ENCODE assay signal across 9 mouse cellular contexts in genomic region chr13:32297398-32297797, GRCm38 (mm10). TPM values are rescaled to one million over a fixed set of nuclear protein-coding genes. Genes with fewer than 3 reads are reported as not detected.
DNase-seq lines count a peak whose midpoint lies in the region; ATAC-seq and TF ChIP-seq lines count a peak whose summit lies in the region.
"Had no signal": no experiment of that assay in that cellular context is flagged by ENCODE, and none has a peak within 500 bp of the region (broad histone marks: within the 10 kb centered on the region; RNA-seq: fewer than 3 reads in every experiment).

No protein-coding gene starts in this region.

- TF ChIP-seq CTCF in liver, adult 2 months (IDR thresholded peaks at IDR 0.05; ENCODE audit: low read depth, low read length), result peak; percentile 41
- peak; percentile 67 for TF ChIP-seq CTCF in left cerebral cortex, adult 2 months (IDR thresholded peaks at IDR 0.05)

- H3K9me3 ChIP-seq in liver, embryonic 11.5 days (ENCODE audit: control insufficient read depth, low read length), result no peaks in the 10 kb centered on the region
- H3K9me3 ChIP-seq in embryonic facial prominence, embryonic 11.5 days (replicated peaks; ENCODE audit: control insufficient read depth, low read length), result no peaks in the 10 kb centered on the region
- H3K9me3 ChIP-seq in hindbrain, embryonic 14.5 days (ENCODE audit: control insufficient read depth, low read length), result no peaks in the 10 kb centered on the region
- H3K9me3 ChIP-seq in midbrain, embryonic 15.5 days, result no peaks in the 10 kb centered on the region
- H3K9me3 ChIP-seq: embryonic facial prominence, embryonic 12.5 days had no signal

- H3K4me1 ChIP-seq in liver, adult 2 months (ENCODE audit: control insufficient read depth, insufficient read depth, low read length), result no peaks in the 10 kb centered on the region
- H3K4me1 ChIP-seq in liver, embryonic 11.5 days (replicated peaks; ENCODE audit: control insufficient read depth, insufficient read depth, low read length), result no peaks in the 10 kb centered on the region
- H3K4me1 ChIP-seq in embryonic facial prominence, embryonic 11.5 days (ENCODE audit: control insufficient read depth, insufficient read depth, low read length), result no peaks in the 10 kb centered on the region
- H3K4me1 ChIP-seq in hindbrain, embryonic 14.5 days (replicated peaks; ENCODE audit: control insufficient read depth, insufficient read depth, low read length), result no peaks in the 10 kb centered on the region
- H3K4me1 ChIP-seq in midbrain, embryonic 15.5 days, result no peaks in the 10 kb centered on the region

- H3K4me2 ChIP-seq in liver, embryonic 11.5 days, result no peak overlapping the region
- H3K4me2 ChIP-seq in embryonic facial prominence, embryonic 11.5 days (ENCODE audit: low read depth, low read length), result no peak overlapping the region
- no peak overlapping the region for H3K4me2 ChIP-seq in hindbrain, embryonic 14.5 days (replicated peaks)
- H3K4me2 ChIP-seq in midbrain, embryonic 15.5 days, result no peak overlapping the region
- H3K4me2 ChIP-seq: embryonic facial prominence, embryonic 12.5 days had no signal

- no peaks in the 10 kb centered on the region for H3K27me3 ChIP-seq in liver, adult 2 months (ENCODE audit: control insufficient read depth, insufficient read depth, low read length)
- H3K27me3 ChIP-seq in liver, embryonic 11.5 days (replicated peaks; ENCODE audit: control insufficient read depth, insufficient read depth, low read length), result no peaks in the 10 kb centered on the region
- H3K27me3 ChIP-seq in embryonic facial prominence, embryonic 11.5 days (ENCODE audit: control insufficient read depth, insufficient read depth, low read length), result no peaks in the 10 kb centered on the region
- no peaks in the 10 kb centered on the region for H3K27me3 ChIP-seq in hindbrain, embryonic 14.5 days (ENCODE audit: control insufficient read depth, insufficient read depth, low read length)
- H3K27me3 ChIP-seq in midbrain, embryonic 15.5 days (replicated peaks), result no peaks in the 10 kb centered on the region
- H3K27me3 ChIP-seq: embryonic facial prominence, embryonic 12.5 days had no signal

- no peak for ATAC-seq in liver, embryonic 11.5 days (replicated peaks; ENCODE audit: low FRiP score)
- no peak; the same call in 1 of the 2 replicates for ATAC-seq in embryonic facial prominence, embryonic 11.5 days (replicated peaks; ENCODE audit: insufficient number of reproducible peaks, low FRiP score, low TSS enrichment, low read depth)
- ATAC-seq in hindbrain, embryonic 14.5 days (ENCODE audit: low FRiP score), result peak; percentile 84; the same call in 1 of the 2 replicates
- ATAC-seq in midbrain, embryonic 15.5 days (replicated peaks), result peak; percentile 60
- no peak for ATAC-seq in monocyte, adult 5-6 weeks (replicated peaks; ENCODE audit: insufficient number of reproducible peaks, low FRiP score, low TSS enrichment, poor library complexity, severe bottlenecking)

- peak; percentile 12 for DNase-seq in liver, adult 2 months (ENCODE audit: extremely low read depth, low read depth, low spot score)
- DNase-seq in liver, embryonic 11.5 days (ENCODE audit: low spot score), result no peak
- peak; percentile 43 for DNase-seq in Muller cell, postnatal 12 days (ENCODE audit: inconsistent ontology term)
- peak; percentile 52 for DNase-seq in embryonic facial prominence, embryonic 11.5 days (ENCODE audit: low spot score)
- peak; percentile 62 for DNase-seq in hindbrain, embryonic 14.5 days (ENCODE audit: low spot score)
- DNase-seq in left cerebral cortex, adult 2 months (ENCODE audit: extremely low spot score in 1 of 2, low spot score in 2 of 2), result peak; percentile 25 to 52

- H3K4me3 ChIP-seq in liver, adult 2 months (ENCODE audit: insufficient read depth, low read depth, low read length), result no peak overlapping the region
- H3K4me3 ChIP-seq in liver, embryonic 11.5 days (ENCODE audit: low read depth, low read length), result no peak overlapping the region
- no peak overlapping the region for H3K4me3 ChIP-seq in embryonic facial prominence, embryonic 11.5 days (ENCODE audit: low read depth, low read length)
- H3K4me3 ChIP-seq in hindbrain, embryonic 14.5 days (replicated peaks; ENCODE audit: low read length), result no peak overlapping the region
- no peak overlapping the region for H3K4me3 ChIP-seq in left cerebral cortex, adult 2 months
- H3K4me3 ChIP-seq in midbrain, embryonic 15.5 days, result no peak overlapping the region
- H3K4me3 ChIP-seq: embryonic facial prominence, embryonic 12.5 days had no signal

- no peaks in the 10 kb centered on the region for H3K79me2 ChIP-seq in liver, adult 2 months (ENCODE audit: control insufficient read depth, insufficient read depth, low read length)

- intact Hi-C loops in left cerebral cortex, adult 2 months (cut with DNase I), result loop anchor here (1.0 to 2.0 kb wide), 2 partner anchors 497 to 505 kb away; no protein-coding TSS in a partner anchor

- no peaks in the 10 kb centered on the region for H3K36me3 ChIP-seq in liver, adult 2 months (ENCODE audit: control insufficient read depth, insufficient read depth, low read length)
- H3K36me3 ChIP-seq in liver, embryonic 11.5 days (ENCODE audit: control insufficient read depth, insufficient read depth, low read length), result no peaks in the 10 kb centered on the region
- no peaks in the 10 kb centered on the region for H3K36me3 ChIP-seq in embryonic facial prominence, embryonic 11.5 days (replicated peaks; ENCODE audit: control insufficient read depth, insufficient read depth, low read depth, low read length)
- no peaks in the 10 kb centered on the region for H3K36me3 ChIP-seq in hindbrain, embryonic 14.5 days (replicated peaks; ENCODE audit: control insufficient read depth, insufficient read depth)
- no peaks in the 10 kb centered on the region for H3K36me3 ChIP-seq in midbrain, embryonic 15.5 days (replicated peaks)
- H3K36me3 ChIP-seq: embryonic facial prominence, embryonic 12.5 days had no signal

- no peak overlapping the region for H3K27ac ChIP-seq in liver, adult 2 months (replicated peaks; ENCODE audit: insufficient read depth, low read depth, low read length)
- no peak overlapping the region for H3K27ac ChIP-seq in liver, embryonic 11.5 days (ENCODE audit: low read depth, low read length)
- no peak overlapping the region for H3K27ac ChIP-seq in embryonic facial prominence, embryonic 11.5 days (replicated peaks; ENCODE audit: low read depth, low read length)
- no peak overlapping the region for H3K27ac ChIP-seq in hindbrain, embryonic 14.5 days
- H3K27ac ChIP-seq in left cerebral cortex, adult 2 months, result no peak overlapping the region
- no peak overlapping the region for H3K27ac ChIP-seq in midbrain, embryonic 15.5 days
- H3K27ac ChIP-seq: embryonic facial prominence, embryonic 12.5 days had no signal

- TF ChIP-seq POLR2A in liver, adult 2 months (IDR thresholded peaks at IDR 0.05; ENCODE audit: extremely low read depth, insufficient read depth, low read length), result no peak

- H3K9ac ChIP-seq in liver, adult 2 months (ENCODE audit: low read depth, low read length), result no peak overlapping the region
- no peak overlapping the region for H3K9ac ChIP-seq in liver, embryonic 11.5 days (ENCODE audit: low read depth, low read length)
- H3K9ac ChIP-seq in embryonic facial prominence, embryonic 11.5 days (replicated peaks; ENCODE audit: low read length), result no peak overlapping the region
- H3K9ac ChIP-seq in hindbrain, embryonic 14.5 days, result no peak overlapping the region
- H3K9ac ChIP-seq in midbrain, embryonic 15.5 days, result no peak overlapping the region
- H3K9ac ChIP-seq: embryonic facial prominence, embryonic 12.5 days had no signal

- WGBS in liver, adult 2 months, result 50% methylated on average over 5 of the region's 5 CpGs
- WGBS in liver, embryonic 11.5 days, result 46% methylated on average over 5 of the region's 5 CpGs
- 40% methylated on average over 5 of the region's 5 CpGs for WGBS in embryonic facial prominence, embryonic 11.5 days
- WGBS in hindbrain, embryonic 14.5 days, result 53% methylated on average over 5 of the region's 5 CpGs
- WGBS in midbrain, embryonic 15.5 days, result 55% methylated on average over 5 of the region's 5 CpGs

RNA-seq across cellular contexts. Expression of gene Gmds, which starts 41.1 kb away (rescaled TPM):
- total RNA-seq in liver, adult 2 months (2014; rRNA removed), result 3.5 and 6.9 TPM in 2 replicates
- 3.2 and 3.3 TPM in 2 replicates for polyA plus RNA-seq in liver, adult 2 months (2012; rRNA removed)
- 19.7 and 23.4 TPM in 2 replicates for polyA plus RNA-seq in liver, embryonic 11.5 days (2014; fragmentation: Nextera tagmentation; extraction: Ambion mirVana)
- polyA plus RNA-seq in embryonic facial prominence, embryonic 11.5 days (2014; fragmentation: Nextera tagmentation; extraction: Ambion mirVana), result 35.6 and 37.6 TPM in 2 replicates
- 38.4 and 39.8 TPM in 2 replicates for polyA plus RNA-seq in hindbrain, embryonic 14.5 days (2014; fragmentation: Nextera tagmentation; extraction: Ambion mirVana)
- total RNA-seq in left cerebral cortex, adult 2 months (2021), result 10 to 100 TPM; 11.3 to 12.1 TPM
- 34.8 and 35.6 TPM in 2 replicates for polyA plus RNA-seq in midbrain, embryonic 15.5 days (2015; fragmentation: Nextera tagmentation; extraction: Ambion mirVana)
- total RNA-seq in monocyte, adult 5-6 weeks (2017), result 5.9 to 15.7 TPM (median 9.6 TPM) in 3 replicates

Comparison
In these comparisons a context has a peak if more than half of its experiments do, and no peak if none do; other contexts are left out.
1. ATAC-seq: peak in hindbrain, embryonic 14.5 days (single experiment) and midbrain, embryonic 15.5 days (single experiment); none in liver, embryonic 11.5 days (single experiment), embryonic facial prominence, embryonic 11.5 days (single experiment) and monocyte, adult 5-6 weeks (single experiment).